ENCODE assay signal across 10 mouse cellular contexts in genomic region chr4:126734700-126735381, GRCm38 (mm10). TPM values are rescaled to one million over a fixed set of nuclear protein-coding genes. Genes with fewer than 3 reads are reported as not detected.
DNase-seq lines count a peak whose midpoint lies in the region; ATAC-seq and TF ChIP-seq lines count a peak whose summit lies in the region.
"Had no signal": no experiment of that assay in that cellular context is flagged by ENCODE, and none has a peak within 500 bp of the region (broad histone marks: within the 10 kb centered on the region; RNA-seq: fewer than 3 reads in every experiment).

No protein-coding gene starts in this region.

- intact Hi-C loops in heart, postnatal 25 days (cut with DNase I): no loop called here

- DNase-seq in heart, embryonic 10.5 days (ENCODE audit: low spot score): no peak
- no peak for DNase-seq in heart, postnatal 25 days (ENCODE audit: low spot score)
- DNase-seq in hindbrain, embryonic 10.5 days (ENCODE audit: low spot score): peak; percentile 54
- DNase-seq in thymus, postnatal 25 days: no peak
- no peak for DNase-seq in ovary, postnatal 36 days (ENCODE audit: low spot score)
- DNase-seq: lung, postnatal 36 days had no signal

- H3K4me1 ChIP-seq in heart, embryonic 10.5 days: peaks cover 28% of the 10 kb centered on the region
- H3K4me1 ChIP-seq in ES-Bruce4 (ENCODE audit: control insufficient read depth, insufficient read depth, low read length): peaks cover 2% of the 10 kb centered on the region
- peaks cover 38% of the 10 kb centered on the region for H3K4me1 ChIP-seq in hindbrain, embryonic 10.5 days (replicated peaks)
- H3K4me1 ChIP-seq in liver, embryonic 16.5 days (ENCODE audit: control insufficient read depth, low read depth, low read length): no peaks in the 10 kb centered on the region; the same call in 1 of the 2 replicates

- H3K36me3 ChIP-seq in heart, embryonic 10.5 days: no peaks in the 10 kb centered on the region
- no peaks in the 10 kb centered on the region for H3K36me3 ChIP-seq in ES-Bruce4 (ENCODE audit: control insufficient read depth, insufficient read depth, low read length, poor library complexity, severe bottlenecking)
- H3K36me3 ChIP-seq in hindbrain, embryonic 10.5 days: no peaks in the 10 kb centered on the region
- no peaks in the 10 kb centered on the region for H3K36me3 ChIP-seq in liver, embryonic 16.5 days (ENCODE audit: control insufficient read depth, insufficient read depth)

- peak overlapping the region; percentile 56; the same call in 1 of the 2 replicates for H3K27ac ChIP-seq in heart, embryonic 10.5 days
- no peak overlapping the region for H3K27ac ChIP-seq in ES-Bruce4 (ENCODE audit: insufficient read depth, low read length)
- peak overlapping the region; percentile 1; the same call in 1 of the 2 replicates for H3K27ac ChIP-seq in hindbrain, embryonic 10.5 days
- H3K27ac ChIP-seq in liver, embryonic 16.5 days (ENCODE audit: low read length): no peak overlapping the region

- no peak for TF ChIP-seq CTCF in ES-Bruce4 (IDR thresholded peaks at IDR 0.05; ENCODE audit: low read depth, low read length)

- 3% methylated on average over 51 of the region's 51 CpGs for whole genome bisulfite sequencing in heart, embryonic 10.5 days
- WGBS in hindbrain, embryonic 10.5 days: 2% methylated on average over 51 of the region's 51 CpGs
- WGBS in liver, embryonic 16.5 days (ENCODE audit: insufficient replicate concordance): 4% methylated on average over 46 of the region's 51 CpGs

- no peak for TF ChIP-seq POLR2A in ES-Bruce4 (IDR thresholded peaks at IDR 0.05; ENCODE audit: insufficient read depth, low read length)

- no peaks in the 10 kb centered on the region for H3K9me3 ChIP-seq in heart, embryonic 10.5 days
- no peaks in the 10 kb centered on the region for H3K9me3 ChIP-seq in ES-Bruce4 (replicated peaks; ENCODE audit: control insufficient read depth, insufficient read depth, low read length, poor library complexity, severe bottlenecking)
- no peaks in the 10 kb centered on the region for H3K9me3 ChIP-seq in hindbrain, embryonic 10.5 days
- no peaks in the 10 kb centered on the region for H3K9me3 ChIP-seq in liver, embryonic 16.5 days (replicated peaks; ENCODE audit: control insufficient read depth, low read length)

- H3K27me3 ChIP-seq in heart, embryonic 10.5 days (ENCODE audit: insufficient read depth, poor library complexity, severe bottlenecking): peaks cover 97% of the 10 kb centered on the region
- peaks cover 19% of the 10 kb centered on the region for H3K27me3 ChIP-seq in ES-Bruce4 (ENCODE audit: control insufficient read depth, insufficient read depth, low read length, poor library complexity, severe bottlenecking)
- peaks cover 100% of the 10 kb centered on the region for H3K27me3 ChIP-seq in hindbrain, embryonic 10.5 days (ENCODE audit: insufficient read depth, poor library complexity, severe bottlenecking)
- peaks cover 87% of the 10 kb centered on the region for H3K27me3 ChIP-seq in liver, embryonic 16.5 days (ENCODE audit: control insufficient read depth, insufficient read depth, low read depth, low read length)

- peak overlapping the region; percentile 31 for H3K4me2 ChIP-seq in liver, embryonic 16.5 days (ENCODE audit: low read depth, low read length)

- TF ChIP-seq EP300 in ES-Bruce4 (IDR thresholded peaks at IDR 0.05; ENCODE audit: insufficient read depth, low read depth, low read length): no peak

- no peak for ATAC-seq in liver, embryonic 16.5 days (ENCODE audit: low read depth)
- no peak for ATAC-seq in megakaryocyte-erythroid progenitor cell, adult 5-6 weeks (replicated peaks; ENCODE audit: low FRiP score, low TSS enrichment, poor library complexity, severe bottlenecking)

- H3K4me3 ChIP-seq in heart, embryonic 10.5 days: peak overlapping the region; percentile 55
- peak overlapping the region; percentile 67 for H3K4me3 ChIP-seq in ES-Bruce4 (ENCODE audit: low read depth, low read length)
- H3K4me3 ChIP-seq in hindbrain, embryonic 10.5 days: peak overlapping the region; percentile 41
- peak overlapping the region; percentile 34 for H3K4me3 ChIP-seq in liver, embryonic 16.5 days (ENCODE audit: low read depth, low read length)

- H3K9ac ChIP-seq in ES-Bruce4 (ENCODE audit: low read depth, poor library complexity, severe bottlenecking): peak overlapping the region; percentile 39
- H3K9ac ChIP-seq in liver, embryonic 16.5 days (ENCODE audit: low read depth, low read length): no peak overlapping the region

RNA-seq across cellular contexts. Expression of gene Tfap2e, which starts 1.2 kb away (rescaled TPM):
- polyA plus RNA-seq in heart, embryonic 10.5 days (2016; fragmentation: Nextera tagmentation; extraction: Ambion mirVana): not detected in 2 replicates
- total RNA-seq in heart, postnatal 25 days (2021): not detected
- polyA plus RNA-seq in ES-Bruce4 (2011; ENCODE audit: insufficient read depth, insufficient read length, low read depth, missing spikeins): 0.39 and 0.96 TPM in 2 replicates
- polyA plus RNA-seq in hindbrain, embryonic 10.5 days (2016; fragmentation: Nextera tagmentation; extraction: Ambion mirVana): 0.73 and 1.8 TPM in 2 replicates
- not detected in 2 replicates for polyA plus RNA-seq in liver, embryonic 16.5 days (2015; fragmentation: Nextera tagmentation; extraction: Ambion mirVana)
- not detected in 2 replicates for total RNA-seq in megakaryocyte-erythroid progenitor cell, adult 5-6 weeks (2014; fragmentation: Nextera tagmentation)
- total RNA-seq in megakaryocyte-erythroid progenitor cell, adult 5-6 weeks (2017): not detected in 2 replicates
- total RNA-seq: adrenal gland, postnatal 36 days had no signal

RNA-seq across cellular contexts. Expression of gene Ncdn, which starts 18.4 kb away (rescaled TPM):
- 27.0 and 31.6 TPM in 2 replicates for polyA plus RNA-seq in heart, embryonic 10.5 days (2016; fragmentation: Nextera tagmentation; extraction: Ambion mirVana)
- total RNA-seq in heart, postnatal 25 days (2021): 10 to 100 TPM; 14.7 TPM
- polyA plus RNA-seq in ES-Bruce4 (2011; ENCODE audit: insufficient read depth, insufficient read length, low read depth, missing spikeins): 10.2 and 12.8 TPM in 2 replicates
- 35.6 and 49.1 TPM in 2 replicates for polyA plus RNA-seq in hindbrain, embryonic 10.5 days (2016; fragmentation: Nextera tagmentation; extraction: Ambion mirVana)
- polyA plus RNA-seq in liver, embryonic 16.5 days (2015; fragmentation: Nextera tagmentation; extraction: Ambion mirVana): 6.1 and 6.7 TPM in 2 replicates
- total RNA-seq in megakaryocyte-erythroid progenitor cell, adult 5-6 weeks (2014; fragmentation: Nextera tagmentation): 14.3 and 22.2 TPM in 2 replicates
- total RNA-seq in megakaryocyte-erythroid progenitor cell, adult 5-6 weeks (2017): 5.9 and 11.7 TPM in 2 replicates

RNA-seq across cellular contexts. Expression of gene AU040320, which starts 18.5 kb away (rescaled TPM):
- 19.8 and 30.4 TPM in 2 replicates for polyA plus RNA-seq in heart, embryonic 10.5 days (2016; fragmentation: Nextera tagmentation; extraction: Ambion mirVana)
- total RNA-seq in heart, postnatal 25 days (2021): 10 to 100 TPM; 29.6 to 33.5 TPM
- 10.1 and 10.5 TPM in 2 replicates for polyA plus RNA-seq in ES-Bruce4 (2011; ENCODE audit: insufficient read depth, insufficient read length, low read depth, missing spikeins)
- polyA plus RNA-seq in hindbrain, embryonic 10.5 days (2016; fragmentation: Nextera tagmentation; extraction: Ambion mirVana): 25.3 and 31.4 TPM in 2 replicates
- polyA plus RNA-seq in liver, embryonic 16.5 days (2015; fragmentation: Nextera tagmentation; extraction: Ambion mirVana): 6.9 and 8.5 TPM in 2 replicates
- total RNA-seq in megakaryocyte-erythroid progenitor cell, adult 5-6 weeks (2014; fragmentation: Nextera tagmentation): 24.1 and 25.1 TPM in 2 replicates
- 9.7 and 20.0 TPM in 2 replicates for total RNA-seq in megakaryocyte-erythroid progenitor cell, adult 5-6 weeks (2017)

RNA-seq across cellular contexts. Expression of gene Psmb2, which starts 57.4 kb away (rescaled TPM):
- 483 and 538 TPM in 2 replicates for polyA plus RNA-seq in heart, embryonic 10.5 days (2016; fragmentation: Nextera tagmentation; extraction: Ambion mirVana)
- 100 to 1,000 TPM; 118 to 126 TPM for total RNA-seq in heart, postnatal 25 days (2021)
- 339 and 375 TPM in 2 replicates for polyA plus RNA-seq in ES-Bruce4 (2011; ENCODE audit: insufficient read depth, insufficient read length, low read depth, missing spikeins)
- polyA plus RNA-seq in hindbrain, embryonic 10.5 days (2016; fragmentation: Nextera tagmentation; extraction: Ambion mirVana): 581 and 598 TPM in 2 replicates
- polyA plus RNA-seq in liver, embryonic 16.5 days (2015; fragmentation: Nextera tagmentation; extraction: Ambion mirVana): 222 and 248 TPM in 2 replicates
- total RNA-seq in megakaryocyte-erythroid progenitor cell, adult 5-6 weeks (2014; fragmentation: Nextera tagmentation): 290 and 339 TPM in 2 replicates
- total RNA-seq in megakaryocyte-erythroid progenitor cell, adult 5-6 weeks (2017): 111 and 188 TPM in 2 replicates

Comparison
In these comparisons a context has a peak if more than half of its experiments do, and no peak if none do; other contexts are left out.
1. H3K27ac ChIP-seq: peak in heart, embryonic 10.5 days (single experiment) and hindbrain, embryonic 10.5 days (single experiment); none in ES-Bruce4 (single experiment) and liver, embryonic 16.5 days (single experiment).
2. Peak in every context shown above with its lines, with median percentiles within 50 percentile points of each other: H3K4me3 ChIP-seq.